Mouse (Mus musculus): Measurements from ENCODE around the gene Dmrt1.

Dmrt1 gene

DNA sequence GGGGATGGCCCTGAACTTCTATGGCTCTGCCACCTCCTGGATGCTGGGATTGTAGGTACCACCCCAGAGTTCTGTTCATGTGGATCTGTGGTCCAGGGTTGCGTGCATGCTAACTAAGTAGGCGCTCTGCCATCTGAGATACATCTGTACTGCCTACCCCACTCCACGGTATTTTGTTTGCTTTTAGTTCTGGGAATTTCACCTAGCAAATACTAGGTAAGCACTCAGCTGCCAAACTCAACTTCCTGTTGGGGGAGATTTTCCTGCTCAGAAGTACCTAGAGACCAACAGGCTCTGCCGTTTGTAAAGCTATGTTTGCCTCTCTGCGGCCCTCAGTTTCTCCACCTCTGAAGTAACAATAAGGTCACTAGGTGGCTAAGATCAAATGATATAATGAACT, 129.7 kb downstream of the Dmrt1 start:
- no peak for DNase-seq

DNA sequence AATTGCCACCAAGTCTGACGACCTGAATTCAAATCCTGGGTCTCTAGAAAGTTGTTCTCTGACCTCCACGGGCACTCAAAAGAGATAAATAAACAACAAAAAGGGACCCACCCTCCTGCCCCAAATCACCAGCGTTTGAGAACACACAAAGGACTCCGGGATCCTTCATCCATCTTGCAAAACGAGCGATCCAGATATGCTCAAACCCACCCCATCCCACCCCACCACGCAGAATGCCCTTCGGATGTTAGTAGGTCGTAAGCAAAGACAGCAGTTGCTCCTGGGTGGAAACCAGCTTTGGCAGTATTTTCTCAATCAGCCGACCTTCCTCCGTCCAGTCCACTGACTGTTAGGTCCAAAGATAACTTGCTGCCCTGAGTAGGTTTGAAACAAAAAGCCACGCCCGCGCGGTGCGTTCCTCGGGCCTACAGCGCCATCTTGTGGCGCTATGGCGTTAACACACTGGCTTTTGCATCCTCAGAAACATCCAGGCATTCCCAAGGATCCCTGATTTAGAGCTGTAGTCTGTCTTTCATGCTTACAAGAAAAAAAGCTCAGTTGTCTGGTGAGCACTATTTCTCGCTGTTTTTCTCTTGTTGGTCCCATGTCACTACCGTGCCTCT, 130.3 kb downstream of the Dmrt1 start:
- DNase-seq: peak; percentile 83

DNA sequence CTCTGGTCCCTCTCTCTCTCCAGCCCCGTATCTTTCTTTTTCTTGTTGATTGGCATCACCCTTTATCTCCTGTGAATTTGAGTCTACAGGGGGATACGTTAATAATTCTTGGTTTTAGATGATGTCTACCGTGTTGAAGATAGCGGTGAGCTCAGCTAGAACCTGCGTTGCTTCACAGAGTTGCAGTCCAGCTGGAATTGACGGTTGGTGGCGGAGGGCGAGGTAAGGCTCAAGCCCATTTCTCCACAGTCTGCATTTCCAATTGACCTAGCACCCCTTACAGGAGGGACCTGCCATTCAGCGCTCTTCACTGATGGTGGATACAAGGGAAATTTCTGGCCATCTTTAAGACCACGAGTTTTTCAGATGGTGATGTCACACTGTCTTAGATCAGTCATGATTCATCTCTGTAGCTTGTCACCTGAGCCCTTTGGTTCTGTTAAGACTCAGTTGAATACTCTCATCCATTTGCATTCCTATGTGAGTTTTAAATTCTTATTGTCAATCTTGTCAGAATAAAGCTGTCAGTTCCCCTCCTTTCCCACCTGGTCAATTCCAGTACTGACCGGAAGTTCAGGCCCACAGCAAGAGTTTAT, 133.4 kb downstream of the Dmrt1 start:
- no peak for DNase-seq

DNA sequence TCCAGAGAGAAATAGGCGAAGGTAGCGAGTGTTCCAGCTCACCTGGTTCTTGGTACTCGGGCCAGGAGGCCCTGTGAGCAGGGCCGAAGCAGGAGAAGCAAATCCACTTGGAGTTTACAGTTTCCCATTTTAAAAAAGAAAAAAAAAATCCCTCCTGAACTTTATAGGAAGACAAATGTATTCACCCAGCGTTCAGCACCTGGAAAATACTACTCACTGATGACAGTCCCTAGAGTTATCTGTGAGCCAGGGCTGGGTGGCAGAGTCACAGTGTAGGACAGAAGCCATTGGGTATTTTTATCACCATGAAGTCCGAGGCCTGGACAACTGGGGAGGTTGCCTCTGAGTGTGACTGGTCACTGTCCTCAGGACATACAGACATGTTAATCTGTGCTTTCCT, 136.4 kb downstream of the Dmrt1 start:
- no peak for DNase-seq

DNA sequence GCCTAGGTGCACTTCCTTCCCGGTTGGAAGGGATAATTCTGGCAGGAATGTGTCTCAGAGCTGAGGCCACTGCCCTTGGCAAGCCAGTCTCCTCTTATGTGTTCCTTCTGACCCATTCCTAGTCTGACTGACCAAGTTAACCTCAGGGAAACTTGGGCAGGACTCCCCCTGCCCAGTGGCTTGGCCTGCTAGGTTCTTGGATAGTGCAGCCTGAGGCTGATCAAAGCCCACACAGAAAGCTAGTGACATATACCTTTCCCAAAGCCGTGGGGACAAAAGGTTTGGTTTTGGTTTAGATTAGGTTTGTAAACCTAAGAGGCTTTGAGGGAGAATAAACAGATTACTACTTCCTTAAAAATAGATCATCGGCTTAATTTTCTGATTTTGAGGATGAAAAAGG, 141.7 kb downstream of the Dmrt1 start:
- no peak for DNase-seq

DNA sequence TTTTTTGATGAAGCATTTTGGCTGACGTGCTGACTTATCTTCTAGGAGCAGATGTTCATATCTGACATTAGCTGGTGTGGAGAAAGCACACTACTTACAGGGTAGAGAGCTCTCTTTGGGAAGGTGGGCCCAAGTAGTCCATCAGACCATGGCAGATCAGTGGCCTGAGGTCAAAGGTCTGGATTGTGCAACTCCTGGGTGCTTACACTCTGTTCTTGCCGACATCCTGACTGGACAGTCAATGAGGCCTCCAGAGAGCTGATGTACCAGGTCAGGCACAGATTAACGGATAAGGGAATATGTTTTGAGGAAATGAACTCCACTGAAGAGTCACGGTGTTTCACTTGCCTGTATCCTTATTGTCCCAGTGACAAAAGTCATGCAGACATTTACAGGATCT, 143.3 kb downstream of the Dmrt1 start:
- DNase-seq: no peak

DNA sequence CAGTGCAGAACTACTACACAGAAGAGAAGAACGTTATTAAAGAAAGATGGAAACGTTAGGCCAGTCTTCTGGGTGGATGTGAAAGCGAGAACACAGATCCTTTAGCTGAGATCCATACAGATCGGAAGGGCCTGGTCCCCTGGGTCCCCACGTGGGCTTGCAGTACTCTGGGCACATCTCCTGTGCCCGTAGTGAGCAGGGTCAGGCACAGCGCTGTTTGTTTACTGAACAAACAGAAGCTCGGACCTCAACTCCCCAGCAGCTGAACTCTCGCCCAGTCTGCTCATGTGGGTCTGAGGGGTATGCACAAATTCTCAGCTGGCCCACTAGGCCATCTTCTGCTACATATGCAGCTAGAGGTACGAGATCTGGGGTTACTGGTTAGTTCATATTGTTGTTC, 145.1 kb downstream of the Dmrt1 start:
- DNase-seq: no peak

DNA sequence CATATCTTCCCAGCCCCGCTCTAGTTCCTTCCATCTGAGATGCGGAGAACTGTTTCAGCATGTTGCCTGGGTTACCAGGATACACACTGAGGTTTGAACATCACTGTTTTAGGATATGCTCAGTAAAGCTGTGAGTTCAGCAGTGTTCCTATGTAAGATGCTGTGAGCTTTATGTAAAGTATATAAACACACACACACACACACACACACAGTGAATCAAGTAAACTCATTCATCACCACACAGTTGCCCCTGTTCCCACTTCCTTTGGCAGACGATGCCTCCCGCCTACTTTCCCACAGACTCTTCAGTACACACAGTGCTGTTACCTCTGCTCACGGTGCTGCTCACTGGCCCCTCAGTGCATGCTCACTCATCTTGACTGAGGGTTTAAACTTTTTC, 147.1 kb downstream of the Dmrt1 start:
- no peak for DNase-seq

All from kidney, postnatal 10 days (tissue).